Mouse (Mus musculus): ENCODE results near the gene Pign. TPM values are rescaled to one million over a fixed set of nuclear protein-coding genes. Genes with fewer than 3 reads are reported as not detected.
A peak's percentile ranks its signal among the peaks of the same experiment; 100 is the strongest.

The Pign gene
- polyA plus RNA-seq (2014; fragmentation: Nextera tagmentation; extraction: Ambion mirVana), result 14.8 and 14.9 TPM in 2 replicates

GRCm38 (mm10) chr1:105663171-105663961, at the start of gene Pign, which contains the start of gene Relch:
Gene Pign, minus strand, starts transcription at chr1:105663677.
Gene Relch, plus strand, starts transcription at chr1:105663861.
- Histone ChIP-seq H3K36me3 (ENCODE audit: control insufficient read depth, insufficient read depth, low read length) (no peaks in the 10 kb centered on the region), H3K4me1 (ENCODE audit: control insufficient read depth, insufficient read depth, low read length) (peaks cover 3% of the 10 kb centered on the region), H3K4me3 (ENCODE audit: low read depth, low read length) (peak within 1 kb of the TSS; percentile 90), H3K9me3 (replicated peaks; ENCODE audit: control insufficient read depth, low read length) (no peaks in the 10 kb centered on the region), H3K4me2 (peak within 1 kb of the TSS; percentile 94), H3K27ac (ENCODE audit: low read depth, low read length) (peak within 1 kb of the TSS; percentile 65), H3K27me3 (ENCODE audit: control insufficient read depth, insufficient read depth, low read length) (no peaks in the 10 kb centered on the region), H3K9ac (ENCODE audit: low read depth, low read length) (peak within 1 kb of the TSS; percentile 92)
- WGBS (ENCODE audit: insufficient replicate concordance), result under 1% methylated on average over 41 of the region's 41 CpGs
- ATAC-seq (replicated peaks; ENCODE audit: insufficient number of reproducible peaks, low FRiP score, low TSS enrichment), result peak; percentile 100

- no peak overlapping the region for H3K27ac ChIP-seq (ENCODE audit: low read depth, low read length)
- H3K9me3 ChIP-seq (replicated peaks; ENCODE audit: control insufficient read depth, low read length), result no peaks in the 10 kb centered on the region
- H3K36me3 ChIP-seq (ENCODE audit: control insufficient read depth, insufficient read depth, low read length), result peaks cover 3% of the 10 kb centered on the region; the same call in 1 of the 2 replicates
- WGBS (ENCODE audit: insufficient replicate concordance), result 94% methylated on average over 2 of the region's 2 CpGs
- H3K4me3 ChIP-seq (ENCODE audit: low read depth, low read length), result no peak overlapping the region
- no peak overlapping the region for H3K9ac ChIP-seq (ENCODE audit: low read depth, low read length)
- no peaks in the 10 kb centered on the region for H3K27me3 ChIP-seq (ENCODE audit: control insufficient read depth, insufficient read depth, low read length)
- H3K4me1 ChIP-seq (ENCODE audit: control insufficient read depth, insufficient read depth, low read length), result no peaks in the 10 kb centered on the region
- ATAC-seq (replicated peaks; ENCODE audit: insufficient number of reproducible peaks, low FRiP score, low TSS enrichment), result no peak
- H3K4me2 ChIP-seq, result no peak overlapping the region
These were observed 49.3 kb upstream of the Pign start for GRCm38 (mm10) chr1:105712822-105713221.

- no peaks in the 10 kb centered on the region for H3K4me1 ChIP-seq (ENCODE audit: control insufficient read depth, insufficient read depth, low read length)
- peaks cover 3% of the 10 kb centered on the region; the same call in 1 of the 2 replicates for H3K36me3 ChIP-seq (ENCODE audit: control insufficient read depth, insufficient read depth, low read length)
- no peak for ATAC-seq (replicated peaks; ENCODE audit: insufficient number of reproducible peaks, low FRiP score, low TSS enrichment)
These were observed 47.8 kb upstream of the Pign start for GRCm38 (mm10) chr1:105711227-105711626.

GRCm38 (mm10) chr1:105709415-105709814, 45.9 kb upstream of the Pign start:
- H3K9me3 ChIP-seq (replicated peaks; ENCODE audit: control insufficient read depth, low read length), result no peaks in the 10 kb centered on the region
- no peak overlapping the region for H3K4me2 ChIP-seq
- no peaks in the 10 kb centered on the region for H3K36me3 ChIP-seq (ENCODE audit: control insufficient read depth, insufficient read depth, low read length)
- no peaks in the 10 kb centered on the region for H3K27me3 ChIP-seq (ENCODE audit: control insufficient read depth, insufficient read depth, low read length)
- WGBS (ENCODE audit: insufficient replicate concordance), result 86% methylated on average over 2 of the region's 2 CpGs
- no peak overlapping the region for H3K9ac ChIP-seq (ENCODE audit: low read depth, low read length)
- H3K4me3 ChIP-seq (ENCODE audit: low read depth, low read length), result no peak overlapping the region
- H3K27ac ChIP-seq (ENCODE audit: low read depth, low read length), result no peak overlapping the region
- H3K4me1 ChIP-seq (ENCODE audit: control insufficient read depth, insufficient read depth, low read length), result no peaks in the 10 kb centered on the region
- ATAC-seq (replicated peaks; ENCODE audit: insufficient number of reproducible peaks, low FRiP score, low TSS enrichment), result no peak

More at GRCm38 (mm10) chr1:105711227-105711626, 47.8 kb upstream of the Pign start:
- H3K27ac ChIP-seq (ENCODE audit: low read depth, low read length), result no peak overlapping the region
- no peak overlapping the region for H3K4me2 ChIP-seq
- no peak overlapping the region for H3K9ac ChIP-seq (ENCODE audit: low read depth, low read length)
- H3K4me3 ChIP-seq (ENCODE audit: low read depth, low read length), result no peak overlapping the region
- WGBS (ENCODE audit: insufficient replicate concordance), result 58% methylated on average over 1 of the region's 1 CpGs
- no peaks in the 10 kb centered on the region for H3K27me3 ChIP-seq (ENCODE audit: control insufficient read depth, insufficient read depth, low read length)
- no peaks in the 10 kb centered on the region for H3K9me3 ChIP-seq (replicated peaks; ENCODE audit: control insufficient read depth, low read length)

GRCm38 (mm10) chr1:105700984-105701530, 37.6 kb upstream of the Pign start:
- H3K27ac ChIP-seq (ENCODE audit: low read depth, low read length), result no peak overlapping the region
- no peaks in the 10 kb centered on the region for H3K9me3 ChIP-seq (replicated peaks; ENCODE audit: control insufficient read depth, low read length)
- H3K27me3 ChIP-seq (ENCODE audit: control insufficient read depth, insufficient read depth, low read length), result no peaks in the 10 kb centered on the region
- H3K9ac ChIP-seq (ENCODE audit: low read depth, low read length), result no peak overlapping the region
- no peaks in the 10 kb centered on the region for H3K4me1 ChIP-seq (ENCODE audit: control insufficient read depth, insufficient read depth, low read length)
- no peaks in the 10 kb centered on the region for H3K36me3 ChIP-seq (ENCODE audit: control insufficient read depth, insufficient read depth, low read length)
- H3K4me2 ChIP-seq, result no peak overlapping the region
- H3K4me3 ChIP-seq (ENCODE audit: low read depth, low read length), result no peak overlapping the region
- ATAC-seq (replicated peaks; ENCODE audit: insufficient number of reproducible peaks, low FRiP score, low TSS enrichment), result no peak
- whole genome bisulfite sequencing (ENCODE audit: insufficient replicate concordance), result 86% methylated on average over 4 of the region's 4 CpGs

- Histone ChIP-seq H3K36me3 (ENCODE audit: control insufficient read depth, insufficient read depth, low read length) (no peaks in the 10 kb centered on the region), H3K4me1 (ENCODE audit: control insufficient read depth, insufficient read depth, low read length) (no peaks in the 10 kb centered on the region), H3K27me3 (ENCODE audit: control insufficient read depth, insufficient read depth, low read length) (no peaks in the 10 kb centered on the region), H3K4me2 (no peak overlapping the region), H3K4me3 (ENCODE audit: low read depth, low read length) (no peak overlapping the region), H3K27ac (ENCODE audit: low read depth, low read length) (no peak overlapping the region), H3K9ac (ENCODE audit: low read depth, low read length) (no peak overlapping the region), H3K9me3 (replicated peaks; ENCODE audit: control insufficient read depth, low read length) (no peaks in the 10 kb centered on the region)
- 71% methylated on average over 2 of the region's 2 CpGs for WGBS (ENCODE audit: insufficient replicate concordance)
- ATAC-seq (replicated peaks; ENCODE audit: insufficient number of reproducible peaks, low FRiP score, low TSS enrichment), result no peak
These were observed 32.1 kb upstream of the Pign start for GRCm38 (mm10) chr1:105695581-105695980.

- Histone ChIP-seq H3K9me3 (replicated peaks; ENCODE audit: control insufficient read depth, low read length) (no peaks in the 10 kb centered on the region), H3K9ac (ENCODE audit: low read depth, low read length) (no peak overlapping the region), H3K27ac (ENCODE audit: low read depth, low read length) (no peak overlapping the region), H3K36me3 (ENCODE audit: control insufficient read depth, insufficient read depth, low read length) (no peaks in the 10 kb centered on the region), H3K4me2 (no peak overlapping the region), H3K4me3 (ENCODE audit: low read depth, low read length) (no peak overlapping the region), H3K4me1 (ENCODE audit: control insufficient read depth, insufficient read depth, low read length) (no peaks in the 10 kb centered on the region), H3K27me3 (ENCODE audit: control insufficient read depth, insufficient read depth, low read length) (no peaks in the 10 kb centered on the region)
- 93% methylated on average over 3 of the region's 3 CpGs for WGBS (ENCODE audit: insufficient replicate concordance)
- no peak for ATAC-seq (replicated peaks; ENCODE audit: insufficient number of reproducible peaks, low FRiP score, low TSS enrichment)
These were observed 22.0 kb upstream of the Pign start for GRCm38 (mm10) chr1:105685501-105685900.

- Histone ChIP-seq H3K9me3 (replicated peaks; ENCODE audit: control insufficient read depth, low read length) (no peaks in the 10 kb centered on the region), H3K27ac (ENCODE audit: low read depth, low read length) (no peak overlapping the region), H3K4me1 (ENCODE audit: control insufficient read depth, insufficient read depth, low read length) (no peaks in the 10 kb centered on the region), H3K36me3 (ENCODE audit: control insufficient read depth, insufficient read depth, low read length) (no peaks in the 10 kb centered on the region), H3K9ac (ENCODE audit: low read depth, low read length) (no peak overlapping the region), H3K4me3 (ENCODE audit: low read depth, low read length) (no peak overlapping the region), H3K27me3 (ENCODE audit: control insufficient read depth, insufficient read depth, low read length) (no peaks in the 10 kb centered on the region), H3K4me2 (no peak overlapping the region)
- ATAC-seq (replicated peaks; ENCODE audit: insufficient number of reproducible peaks, low FRiP score, low TSS enrichment), result no peak
- 76% methylated on average over 1 of the region's 1 CpGs for WGBS (ENCODE audit: insufficient replicate concordance)
These were observed 17.1 kb upstream of the Pign start for GRCm38 (mm10) chr1:105680587-105680986.

Data from heart, embryonic 11.5 days (tissue).